Mouse (Mus musculus) CH12.LX (cell line): ENCODE results near the gene Itpr2. TPM values are rescaled to one million over a fixed set of nuclear protein-coding genes. Genes with fewer than 3 reads are reported as not detected.

ENCODE experiments used
- DNase-seq: peaks from one replicate; pipeline ENCODE4 v3.0.0-alpha.2; 2013; ENCODE audit errors: extremely low read depth
- H3K27ac ChIP-seq: 2 replicates; pipeline ENCODE4 v1.5.1; 2012; ENCODE audit warnings: low read depth, mild to moderate bottlenecking, control low read depth, moderate library complexity; ENCODE audit not compliant: insufficient read depth
- H3K27me3 ChIP-seq: replicated peaks from 2 replicates; pipeline ENCODE3; 2012; ENCODE audit warnings: inconsistent platforms
- H3K36me3 ChIP-seq, 2 experiments: replicated peaks in 1 of 2; 2 replicates each; pipeline versions ENCODE3 to v1.6.1; 2012; ENCODE audit warnings: inconsistent platforms in 1 of 2, low read length in 1 of 2, mild to moderate bottlenecking in 1 of 2, mixed read lengths in 1 of 2, moderate library complexity in 1 of 2; ENCODE audit not compliant: control insufficient read depth in 1 of 2, insufficient read depth in 1 of 2
- H3K4me1 ChIP-seq, 2 experiments: 2 replicates each; pipeline ENCODE4 v1.6.1; 2012; ENCODE audit warnings: inconsistent platforms in 1 of 2, moderate library complexity in 1 of 2; ENCODE audit not compliant: insufficient read depth in 2 of 2, control insufficient read depth in 1 of 2
- H3K4me2 ChIP-seq: 2 replicates; pipeline ENCODE4 v1.6.1; 2012; ENCODE audit warnings: low read depth, mild to moderate bottlenecking, control low read depth; ENCODE audit not compliant: poor library complexity, insufficient read depth, severe bottlenecking
- H3K4me3 ChIP-seq, 3 experiments: fragments of 150-350 bp in 1 of 3; sonication (generic) in 1 of 3; replicated peaks in 1 of 3; 2 replicates each; pipeline versions ENCODE3 to v1.5.1; 2011 to 2012; ENCODE audit warnings: low read depth in 2 of 3, low read length in 2 of 3, mild to moderate bottlenecking in 2 of 3, moderate library complexity in 2 of 3, control low read depth in 1 of 3, improper control_type of control experiment in 1 of 3, inconsistent platforms in 1 of 3, mixed read lengths in 1 of 3; ENCODE audit not compliant: poor library complexity in 1 of 3
- H3K79me2 ChIP-seq: replicated peaks from 2 replicates; pipeline ENCODE4 v1.6.1; 2012; ENCODE audit warnings: mild to moderate bottlenecking, moderate library complexity; ENCODE audit not compliant: control insufficient read depth, poor library complexity, insufficient read depth, severe bottlenecking; ENCODE audit errors: extremely low read depth
- H3K9ac ChIP-seq: 2 replicates; pipeline ENCODE4 v1.6.1; 2012; ENCODE audit warnings: low read depth, mild to moderate bottlenecking, control low read depth, moderate library complexity; ENCODE audit not compliant: insufficient read depth
- H3K9me3 ChIP-seq: replicated peaks from 2 replicates; pipeline ENCODE3; 2012; ENCODE audit warnings: low read length, inconsistent platforms, mixed read lengths
- CHD2 ChIP-seq: IDR thresholded peaks from 2 replicates; pipeline ENCODE4 v1.6.1; 2011; ENCODE audit warnings: low read length, improper control_type of control experiment
- CTCF ChIP-seq, 2 experiments: IDR thresholded peaks in 1 of 2; conservative IDR thresholded peaks in 1 of 2; 2 replicates each; pipeline ENCODE4 v1.5.1; 2011 to 2012; ENCODE audit warnings: low read depth in 2 of 2, low read length in 2 of 2, improper control_type of control experiment in 1 of 2, inconsistent platforms in 1 of 2, mild to moderate bottlenecking in 1 of 2, moderate library complexity in 1 of 2
- E2F4 ChIP-seq: IDR thresholded peaks from 2 replicates; pipeline ENCODE4 v1.6.1; 2011; ENCODE audit warnings: low read depth, low read length, improper control_type of control experiment; ENCODE audit not compliant: insufficient replicate concordance
- ELF1 ChIP-seq: IDR thresholded peaks from 2 replicates; pipeline ENCODE4 v1.6.1; 2014; ENCODE audit warnings: low read depth, mild to moderate bottlenecking, inconsistent platforms, low read length, improper control_type of control experiment
- EP300 ChIP-seq: IDR thresholded peaks from 2 replicates; pipeline ENCODE4 v1.6.1; 2011; ENCODE audit warnings: low read length, improper control_type of control experiment
- IRF4 ChIP-seq: IDR thresholded peaks from 2 replicates; pipeline ENCODE4 v1.6.1; 2014; ENCODE audit warnings: low read depth, mild to moderate bottlenecking, inconsistent platforms, low read length, improper control_type of control experiment
- MYC ChIP-seq: IDR thresholded peaks from 2 replicates; pipeline ENCODE4 v1.6.1; 2011; ENCODE audit warnings: low read depth, mild to moderate bottlenecking, improper control_type of control experiment, low read length
- POLR2A ChIP-seq: IDR thresholded peaks from 2 replicates; pipeline ENCODE4 v1.6.1; 2011; ENCODE audit warnings: low read depth, mild to moderate bottlenecking, improper control_type of control experiment, low read length
- TCF12 ChIP-seq: IDR thresholded peaks from 2 replicates; pipeline ENCODE4 v1.6.1; 2014; ENCODE audit warnings: low read depth, mild to moderate bottlenecking, inconsistent platforms, low read length, improper control_type of control experiment
- USF2 ChIP-seq: conservative IDR thresholded peaks from 2 replicates; pipeline ENCODE4 v1.6.1; 2011; ENCODE audit warnings: low read depth, low read length, improper control_type of control experiment
- dilution Hi-C: fragments of 300-500 bp; cut with MboI; formaldehyde crosslinking; loops from 2 replicates; pipeline ENCODE4 v1.14.3; 2020; ENCODE audit warnings: low sequenced_read_pairs; ENCODE audit not compliant: extremely low pct_unique_long_range_greater_than_20kb, extremely low pct_ligation_motif_present
- in situ Hi-C: fragments of 300-500 bp; cut with MboI; formaldehyde crosslinking; loops from 3 replicates; pipeline ENCODE4 v1.14.3; 2019; ENCODE audit warnings: low sequenced_read_pairs, low pct_ligation_motif_present, low pct_unique_long_range_greater_than_20kb, mixed read lengths
- polyA plus RNA-seq: library from polyadenylated mRNA; unstranded; fragments of >175 nt; gene quantifications from 2 replicates; pipeline ENCODE4 v1.2.1, GENCODE M21; 2012; ENCODE audit warnings: low read depth; ENCODE audit not compliant: insufficient read length
- total RNA-seq, 2 experiments: library from RNA; depleted of rRNA; stranded (reverse); fragments of 300-350 nt in 1 of 2; fragments of >200 nt in 1 of 2; gene quantifications; 2 replicates each; pipeline ENCODE4 v1.2.3; 2012 to 2014

Gene Itpr2
- total and polyA plus RNA-seq, 3 experiments = 3.5 to 8.9 (median 4.4) TPM

GRCm38 (mm10) chr6:146159641-146160040 is 342.4 kb downstream of the Itpr2 start:
- H3K9me3 ChIP-seq = no peaks in the 10 kb centered on the region
- dilution Hi-C loops (no loop called here), in situ Hi-C loops (loop anchor here (10.0 kb wide), 1 partner anchor 115 kb away; no protein-coding TSS in a partner anchor)
- no peak overlapping the region for H3K27ac ChIP-seq
- peaks cover under 1 to 8% of the 10 kb centered on the region in 2 experiments; a peak in 3 of 4 replicates for H3K4me1 ChIP-seq
- no peaks in the 10 kb centered on the region for H3K27me3 ChIP-seq
- H3K79me2 ChIP-seq = no peaks in the 10 kb centered on the region
- TF ChIP-seq MYC (no peak), ELF1 (no peak)
- no peak for DNase-seq
- H3K36me3 ChIP-seq = peaks cover 0 to 22% of the 10 kb centered on the region in 2 experiments
- no peak overlapping the region for H3K4me2 ChIP-seq
- no peak overlapping the region for H3K9ac ChIP-seq
- no peak overlapping the region for H3K4me3 ChIP-seq

GRCm38 (mm10) chr6:146158717-146159116 is 343.3 kb downstream of the Itpr2 start:
- Histone ChIP-seq H3K79me2 (no peaks in the 10 kb centered on the region), H3K27me3 (no peaks in the 10 kb centered on the region), H3K4me2 (no peak overlapping the region), H3K4me1 (peaks cover 7 to 15% of the 10 kb centered on the region in 2 experiments), H3K4me3 (no peak overlapping the region), H3K27ac (no peak overlapping the region), H3K9me3 (no peaks in the 10 kb centered on the region), H3K36me3 (peaks cover 0 to 23% of the 10 kb centered on the region in 2 experiments), H3K9ac (no peak overlapping the region)
- no peak for TF ChIP-seq IRF4
- no peak for TF ChIP-seq E2F4
- no peak for TF ChIP-seq CHD2
- no peak for TF ChIP-seq CTCF (conservative IDR thresholded peaks at IDR 0.05 in 1 of 2, IDR thresholded peaks at IDR 0.05 in 1 of 2; ENCODE audit: low read depth in 2 of 2, low read length in 2 of 2)
- no peak for TF ChIP-seq TCF12
- no peak for DNase-seq
- in situ Hi-C loops = no loop called here
- dilution Hi-C loops = no loop called here

DNA sequence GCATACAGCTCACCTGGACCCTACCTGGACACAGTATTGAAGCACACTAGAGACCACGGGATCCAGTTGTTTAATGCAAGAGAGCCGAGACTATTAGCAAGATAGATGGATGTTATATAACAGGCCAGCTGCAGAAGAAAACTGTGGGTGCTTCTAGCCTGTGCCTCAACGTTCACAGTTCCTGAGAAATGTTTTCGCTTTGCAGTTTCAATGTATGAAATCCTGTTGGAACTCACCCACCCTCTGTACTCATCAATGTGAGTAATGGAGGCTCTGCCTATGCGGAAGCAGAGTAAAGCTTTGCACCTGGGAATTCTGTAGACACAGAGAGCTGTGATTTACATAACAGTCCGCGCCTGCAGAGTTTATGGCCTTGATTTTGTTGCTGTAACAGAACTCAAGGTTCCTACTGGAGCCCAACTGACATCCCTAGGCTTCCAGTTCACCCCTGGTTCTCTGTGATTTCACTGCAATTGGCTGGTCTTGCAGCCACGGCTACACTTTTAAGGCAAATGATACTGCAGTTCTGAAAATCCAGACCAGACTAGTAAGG is 344.0 kb downstream of the Itpr2 start:
- H3K4me1 ChIP-seq = peaks cover 7 to 15% of the 10 kb centered on the region in 2 experiments
- no peaks in the 10 kb centered on the region for H3K9me3 ChIP-seq
- no peak for DNase-seq
- H3K27ac ChIP-seq = no peak overlapping the region
- no peak overlapping the region for H3K4me3 ChIP-seq
- in situ Hi-C loops = no loop called here
- TF ChIP-seq USF2 = no peak
- no peak for TF ChIP-seq TCF12
- TF ChIP-seq POLR2A = no peak
- TF ChIP-seq EP300 = no peak
- TF ChIP-seq, all 38 proteins: peak for 0
- Histone ChIP-seq H3K9ac (no peak overlapping the region), H3K79me2 (no peaks in the 10 kb centered on the region), H3K27me3 (no peaks in the 10 kb centered on the region), H3K36me3 (peaks cover 0 to 23% of the 10 kb centered on the region in 2 experiments), H3K4me2 (no peak overlapping the region)
- dilution Hi-C loops = no loop called here
